Mouse (Mus musculus) frontal cortex, postnatal 14 days (tissue): ENCODE measurements around the gene Aanat.
A peak's percentile ranks its signal among the peaks of the same experiment; 100 is the strongest.
"Not testable (repeated sequence)": the region's sequence is repeated elsewhere in the genome, so short reads cannot be mapped to it uniquely, and the experiment has no call there.

ENCODE experiments used
- DNase-seq, 2 experiments: peaks; one replicate each; pipeline ENCODE4 v3.0.0; 2022; ENCODE audit warnings: low spot score in 2 of 2

The Aanat gene

DNA sequence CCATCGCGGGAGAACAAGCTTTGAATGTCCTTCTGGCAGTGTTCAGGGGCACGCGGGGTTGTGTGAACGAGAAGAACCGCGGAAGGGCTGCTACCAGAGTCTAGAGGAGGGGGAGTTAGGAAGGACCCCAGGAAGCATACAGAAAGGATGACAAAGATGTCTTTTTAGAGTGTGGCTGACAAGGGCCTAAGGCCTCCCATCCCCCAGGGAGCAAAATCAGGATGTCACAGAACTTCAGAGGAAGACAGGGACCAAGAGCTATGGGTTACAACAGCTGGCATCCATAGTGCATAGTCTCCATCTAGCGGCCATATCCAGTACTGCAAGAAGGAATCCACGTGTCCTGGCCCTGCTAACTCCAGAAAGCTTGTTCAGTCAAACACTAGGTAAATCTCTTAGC is 42.5 kb downstream of the Aanat start:
- peak; percentile 64 to 89 for DNase-seq

- no peak for DNase-seq
These were observed 43.2 kb downstream of the Aanat start for GRCm38 (mm10) chr11:116629472-116629871.

DNA sequence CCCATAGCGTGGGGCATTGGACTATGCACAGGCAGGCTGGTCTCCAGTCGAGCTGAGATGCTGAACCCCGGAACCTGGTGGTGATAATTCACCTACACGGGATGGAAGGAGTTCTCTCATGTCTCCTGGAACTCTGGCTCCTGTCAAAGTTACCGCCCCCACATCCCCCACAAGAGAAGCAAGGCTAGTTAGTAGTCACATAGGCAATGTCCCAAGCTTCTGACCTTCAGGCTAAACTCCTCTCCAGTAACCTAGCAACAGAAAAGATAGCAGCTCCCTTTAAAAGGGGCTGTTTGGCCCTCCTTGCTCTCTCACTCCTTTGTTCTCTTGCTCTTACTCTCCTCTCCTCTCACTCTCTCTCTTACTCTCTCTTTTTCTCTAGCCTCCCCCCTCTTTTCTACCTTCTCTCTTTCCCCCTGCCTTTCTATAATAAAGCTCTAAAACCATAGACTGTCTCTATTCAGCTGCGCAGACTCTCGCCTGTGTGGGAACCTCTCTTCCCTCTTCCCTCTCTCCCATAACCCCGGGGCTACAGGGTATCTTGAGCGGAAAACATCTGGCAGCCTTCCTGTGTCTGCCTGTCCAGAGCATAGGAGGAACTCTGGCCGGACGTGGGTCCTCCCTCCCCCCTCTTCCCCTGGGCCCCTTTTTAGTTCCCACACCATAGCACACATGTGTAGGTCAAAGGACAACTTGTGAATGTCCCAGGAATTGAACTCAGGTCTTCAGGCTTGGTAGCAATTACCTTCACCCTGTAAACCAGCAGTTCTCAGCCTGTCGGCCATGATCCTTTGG is 44.1 kb downstream of the Aanat start:
- DNase-seq: no peak

GRCm38 (mm10) chr11:116632962-116633361 is 46.7 kb downstream of the Aanat start:
- no peak for DNase-seq

DNA sequence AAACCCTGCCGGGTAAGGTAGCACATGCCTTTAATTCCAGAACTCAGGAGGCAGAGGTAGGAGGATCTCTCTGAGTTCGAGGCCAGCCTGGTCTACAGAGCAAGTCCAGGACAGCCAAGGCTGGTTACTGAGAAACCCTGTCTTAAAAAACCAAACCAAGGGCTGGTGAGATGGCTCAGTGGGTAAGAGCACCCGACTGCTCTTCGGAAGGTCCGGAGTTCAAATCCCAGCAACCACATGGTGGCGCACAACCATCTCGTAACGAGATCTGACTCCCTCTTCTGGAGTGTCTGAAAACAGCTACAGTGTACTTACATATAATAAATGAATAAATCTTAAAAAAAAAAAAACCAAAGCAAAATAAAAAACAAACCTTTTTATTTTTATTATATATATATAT is 50.4 kb downstream of the Aanat start:
- DNase-seq: not testable (repeated sequence)

GRCm38 (mm10) chr11:116641168-116641567 is 54.9 kb downstream of the Aanat start:
- DNase-seq: no peak

GRCm38 (mm10) chr11:116641731-116642130 is 55.5 kb downstream of the Aanat start:
- DNase-seq: no peak

DNA sequence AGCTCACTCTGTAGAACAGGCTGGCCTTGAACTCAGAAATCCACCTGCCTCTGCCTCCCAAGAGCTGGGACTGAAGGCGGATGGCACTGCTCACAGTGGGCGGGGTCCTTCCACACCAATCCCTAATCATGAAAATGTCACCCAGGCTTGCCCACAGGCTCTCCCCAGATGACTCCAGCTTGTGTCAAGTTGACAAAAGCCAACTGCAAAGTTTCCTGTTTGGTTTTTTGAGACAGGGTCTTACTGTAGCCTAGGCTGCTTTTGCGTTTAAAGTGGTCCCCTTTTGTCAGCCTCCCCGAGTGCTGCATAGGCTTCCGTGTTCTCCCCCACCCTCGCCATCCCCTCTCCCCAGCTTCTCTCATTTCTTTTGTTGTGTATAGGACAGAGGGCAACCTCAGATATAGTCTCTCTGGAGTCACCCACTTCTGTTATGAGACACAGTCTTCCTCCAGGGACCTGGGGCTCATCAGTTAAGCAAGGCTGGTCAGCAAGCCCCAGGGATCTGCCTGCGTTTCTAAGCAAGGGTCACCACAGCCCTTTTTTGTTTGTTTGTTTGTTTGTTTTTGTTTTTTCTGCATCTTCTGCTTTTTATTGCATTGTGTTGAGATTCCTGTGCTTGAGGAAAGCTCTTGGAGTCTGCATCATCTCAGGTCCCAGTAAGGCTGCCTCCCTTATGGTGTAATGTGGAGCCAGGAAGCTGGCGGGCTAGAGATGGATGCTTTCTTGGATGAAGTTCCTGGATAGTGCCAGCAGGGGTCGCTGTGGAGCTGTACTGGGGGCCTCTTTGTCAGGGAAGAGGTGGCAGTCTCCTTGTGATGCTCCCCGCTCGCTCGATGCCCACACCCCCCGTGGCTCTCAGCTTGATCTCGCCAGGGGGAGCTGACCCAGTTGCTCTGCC is 56.7 kb downstream of the Aanat start:
- DNase-seq: peak; percentile 78 to 90

GRCm38 (mm10) chr11:116643579-116644224 is 57.5 kb downstream of the Aanat start:
- DNase-seq: no peak

GRCm38 (mm10) chr11:116644225-116645112 is 58.2 kb downstream of the Aanat start:
- DNase-seq: no peak

- no peak for DNase-seq
These were observed 59.3 kb downstream of the Aanat start for GRCm38 (mm10) chr11:116645446-116646110.

- no peak for DNase-seq
These were observed 59.9 kb downstream of the Aanat start for GRCm38 (mm10) chr11:116646136-116646535.

DNA sequence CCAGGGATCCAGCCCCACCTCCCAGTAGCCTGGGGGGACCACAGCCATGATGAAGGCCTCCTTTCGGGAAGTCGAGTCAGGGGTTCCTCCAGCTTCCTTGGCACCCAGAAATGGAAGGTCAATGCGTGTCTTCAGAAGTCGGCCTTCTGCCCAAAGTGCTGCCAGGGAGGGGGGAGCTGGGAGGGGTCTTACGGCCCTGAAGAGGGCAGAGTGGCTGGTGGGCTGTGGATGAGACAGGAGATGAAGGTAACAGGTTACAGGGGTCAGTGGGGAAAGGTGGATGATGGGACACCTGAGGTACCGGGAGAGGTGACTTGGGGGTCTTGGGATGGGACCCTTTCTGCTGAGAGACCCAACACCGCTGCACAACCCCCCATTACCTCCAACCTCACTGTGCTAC is 60.5 kb downstream of the Aanat start:
- no peak for DNase-seq
